Mouse (Mus musculus) intestine, postnatal 0 days (tissue): ENCODE data around the gene Zpr1. TPM values are rescaled to one million over a fixed set of nuclear protein-coding genes. Genes with fewer than 3 reads are reported as not detected.

ENCODE experiments used
- ATAC-seq: fragments of 200-750 bp; cut with Nextera tagmentation; 2 replicates; pipeline ENCODE4 v1.8.0; 2017; ENCODE audit warnings: mild to moderate bottlenecking, moderate TSS enrichment, moderate library complexity
- H3K27ac ChIP-seq: fragments of 300-500 bp; sonication (generic); 2 replicates; pipeline ENCODE4 v1.5.1; 2014; ENCODE audit warnings: mild to moderate bottlenecking, low read depth, low read length, moderate library complexity
- H3K27me3 ChIP-seq: fragments of 300-500 bp; sonication (generic); replicated peaks from 2 replicates; pipeline ENCODE4 v1.6.1; 2014; ENCODE audit warnings: low read length, mixed read lengths; ENCODE audit not compliant: control insufficient read depth, insufficient read depth
- H3K36me3 ChIP-seq: fragments of 300-500 bp; sonication (generic); 2 replicates; pipeline ENCODE4 v1.6.1; 2014; ENCODE audit warnings: mild to moderate bottlenecking, moderate library complexity; ENCODE audit not compliant: control insufficient read depth, insufficient read depth
- H3K4me1 ChIP-seq: fragments of 300-500 bp; sonication (generic); replicated peaks from 2 replicates; pipeline ENCODE4 v1.6.1; 2014; ENCODE audit warnings: antibody characterized with exemption, low read length, mixed read lengths; ENCODE audit not compliant: control insufficient read depth, insufficient read depth
- H3K4me2 ChIP-seq: fragments of 300-500 bp; sonication (generic); replicated peaks from 2 replicates; pipeline ENCODE4 v1.6.1; 2014; ENCODE audit warnings: low read depth, mild to moderate bottlenecking, moderate library complexity
- H3K4me3 ChIP-seq: fragments of 300-500 bp; sonication (generic); 2 replicates; pipeline ENCODE4 v1.5.1; 2014; ENCODE audit warnings: low read depth, low read length
- H3K9ac ChIP-seq: fragments of 300-500 bp; sonication (generic); 2 replicates; pipeline ENCODE4 v1.6.1; 2014; ENCODE audit warnings: mild to moderate bottlenecking, low read depth, low read length
- H3K9me3 ChIP-seq: fragments of 300-500 bp; sonication (generic); 2 replicates; pipeline ENCODE4 v1.6.1; 2016; ENCODE audit warnings: mixed run types; ENCODE audit not compliant: control insufficient read depth
- CTCF ChIP-seq: sonication (generic); IDR thresholded peaks from 2 replicates; pipeline ENCODE4 v1.5.1; 2016; ENCODE audit warnings: low read depth, mild to moderate bottlenecking, control low read depth, antibody characterized with exemption, moderate library complexity
- WGBS: fragments of 180-500 bp; shearing (Covaris S2); extraction: QIAGEN DNeasy Blood & Tissue Kit; methylation state at CpG from one replicate; pipeline ENCODE4 v1.1.7; 2014; 5-methylcytosine and 5-hydroxymethylcytosine counted together
- polyA plus RNA-seq: library from polyadenylated mRNA; unstranded; fragments of >200 nt; fragmentation: Nextera tagmentation; extraction: Ambion mirVana; gene quantifications from 2 replicates; pipeline ENCODE4 v1.2.1, GENCODE M21; 2015

The Zpr1 gene
- polyA plus RNA-seq, 1 experiment from 2014 or later, result 21.6 TPM

- Histone ChIP-seq H3K27me3 (no peaks in the 10 kb centered on the region), H3K4me2 (peak within 1 kb of the TSS; percentile 46), H3K9ac (peak within 1 kb of the TSS; percentile 80), H3K4me3 (peak within 1 kb of the TSS; percentile 42), H3K9me3 (no peaks in the 10 kb centered on the region), H3K36me3 (peaks cover 6% of the 10 kb centered on the region; the same call in 1 of the 2 replicates), H3K27ac (peak within 1 kb of the TSS; percentile 95), H3K4me1 (peaks cover 2% of the 10 kb centered on the region; the same call in 1 of the 2 replicates)
- no peak; the same call in 1 of the 2 replicates for TF ChIP-seq CTCF
- peak; percentile 57 for ATAC-seq
- WGBS, result 36% methylated on average over 7 of the region's 7 CpGs
Observed at GRCm38 (mm10) chr9:46240526-46241153, 32.2 kb upstream of the Zpr1 start, which contains the start of gene Apoa4. Gene Apoa4, plus strand, starts transcription at chr9:46240696.

- Histone ChIP-seq H3K36me3 (peaks cover 6% of the 10 kb centered on the region; the same call in 1 of the 2 replicates), H3K9me3 (no peaks in the 10 kb centered on the region), H3K9ac (peak overlapping the region; percentile 80), H3K4me3 (peak overlapping the region; percentile 42), H3K27ac (peak overlapping the region; percentile 95), H3K4me1 (0 out of 2 replicates have a peak, but pooled peaks cover 2% of the 10 kb centered on the region), H3K4me2 (peak overlapping the region; percentile 46), H3K27me3 (no peaks in the 10 kb centered on the region)
- ATAC-seq, result no peak
- TF ChIP-seq CTCF, result no peak
- WGBS, result 29% methylated on average over 2 of the region's 2 CpGs
Observed at GRCm38 (mm10) chr9:46241818-46242217, 31.0 kb upstream of the Zpr1 start.

GRCm38 (mm10) chr9:46243122-46243521, 29.7 kb upstream of the Zpr1 start:
- Histone ChIP-seq H3K36me3 (peaks cover 6% of the 10 kb centered on the region; the same call in 1 of the 2 replicates), H3K27me3 (no peaks in the 10 kb centered on the region), H3K4me2 (peak overlapping the region; percentile 46), H3K4me1 (0 out of 2 replicates have a peak, but pooled peaks cover 2% of the 10 kb centered on the region), H3K4me3 (peak overlapping the region; percentile 42), H3K27ac (peak overlapping the region; percentile 95), H3K9me3 (no peaks in the 10 kb centered on the region), H3K9ac (peak overlapping the region; percentile 80)
- TF ChIP-seq CTCF, result no peak
- 50% methylated on average over 4 of the region's 4 CpGs for WGBS
- peak; percentile 13 for ATAC-seq

- H3K4me2 ChIP-seq, result peak overlapping the region; percentile 46
- peaks cover 6% of the 10 kb centered on the region; the same call in 1 of the 2 replicates for H3K36me3 ChIP-seq
- WGBS, result 34% methylated on average over 8 of the region's 8 CpGs
- TF ChIP-seq CTCF, result no peak
- peak overlapping the region; percentile 95 for H3K27ac ChIP-seq
- no peak overlapping the region; the same call in 1 of the 2 replicates for H3K9ac ChIP-seq
- ATAC-seq, result peak; percentile 42
- H3K4me3 ChIP-seq, result no peak overlapping the region
- 0 out of 2 replicates have a peak, but pooled peaks cover 2% of the 10 kb centered on the region for H3K4me1 ChIP-seq
- H3K9me3 ChIP-seq, result no peaks in the 10 kb centered on the region
- H3K27me3 ChIP-seq, result no peaks in the 10 kb centered on the region
Observed at GRCm38 (mm10) chr9:46243584-46243983, 29.3 kb upstream of the Zpr1 start.

GRCm38 (mm10) chr9:46246752-46247324, 26.0 kb upstream of the Zpr1 start:
- Histone ChIP-seq H3K27me3 (no peaks in the 10 kb centered on the region), H3K4me3 (no peak overlapping the region), H3K4me2 (peak overlapping the region; percentile 30; the same call in 1 of the 2 replicates), H3K27ac (no peak overlapping the region), H3K4me1 (no peaks in the 10 kb centered on the region), H3K9me3 (no peaks in the 10 kb centered on the region), H3K36me3 (peaks cover 6% of the 10 kb centered on the region; the same call in 1 of the 2 replicates), H3K9ac (no peak overlapping the region)
- no peak for ATAC-seq
- peak; percentile 92 for TF ChIP-seq CTCF
- WGBS, result 17% methylated on average over 11 of the region's 11 CpGs

- Histone ChIP-seq H3K27ac (no peak overlapping the region), H3K4me3 (no peak overlapping the region), H3K27me3 (no peaks in the 10 kb centered on the region), H3K4me1 (no peaks in the 10 kb centered on the region), H3K9ac (no peak overlapping the region), H3K4me2 (no peak overlapping the region), H3K36me3 (no peaks in the 10 kb centered on the region), H3K9me3 (no peaks in the 10 kb centered on the region)
- 87% methylated on average over 7 of the region's 7 CpGs for WGBS
- no peak for TF ChIP-seq CTCF
- no peak for ATAC-seq
Observed at GRCm38 (mm10) chr9:46256177-46256576, 16.7 kb upstream of the Zpr1 start.
